16 mouse cellular contexts compared by ENCODE assay signal in the genomic region with DNA sequence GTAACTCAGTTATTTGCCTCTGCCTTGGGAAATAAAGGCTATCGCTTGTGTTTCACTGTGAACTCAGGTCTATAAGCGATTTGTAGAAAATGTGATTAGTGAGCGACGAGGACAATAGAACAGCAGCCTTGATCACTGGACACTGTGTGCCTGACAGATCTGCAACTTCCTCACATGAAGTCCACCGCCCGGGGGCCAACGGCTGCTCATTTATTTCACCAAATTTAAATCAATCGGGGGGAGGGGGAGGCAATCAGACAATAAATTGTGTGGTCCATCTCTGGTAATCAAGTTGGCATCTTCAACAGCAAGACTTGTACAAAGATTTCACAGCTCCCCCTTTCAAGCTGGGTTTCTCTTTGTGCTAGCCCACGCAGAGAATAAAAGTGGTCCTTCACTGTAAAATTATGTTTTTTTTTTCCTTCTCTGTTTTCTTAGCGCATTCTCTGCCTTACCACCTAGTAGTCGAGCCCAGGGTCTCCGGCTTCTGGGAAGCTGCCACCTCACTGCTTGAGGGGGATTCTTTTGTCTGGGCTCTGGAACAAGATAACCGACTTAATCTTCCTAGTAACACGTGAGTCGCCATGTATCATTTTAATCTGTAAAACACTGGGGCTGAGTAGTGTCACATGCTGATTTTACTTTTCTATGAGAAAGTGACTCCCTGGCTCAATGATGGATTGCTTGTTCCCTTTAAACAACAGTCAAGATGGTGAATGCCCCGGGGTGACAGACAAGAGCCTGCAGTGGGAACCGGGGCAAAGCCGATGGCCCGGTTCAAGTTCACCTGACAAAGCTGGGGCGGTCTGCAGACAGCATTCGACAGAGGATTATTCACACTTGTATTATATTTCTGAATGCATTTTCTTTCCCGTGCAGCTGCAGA. TPM values are rescaled to one million over a fixed set of nuclear protein-coding genes. Genes with fewer than 3 reads are reported as not detected.
DNase-seq lines count a peak whose midpoint lies in the region; ATAC-seq lines count a peak whose summit lies in the region.
"Had no signal": no experiment of that assay in that cellular context is flagged by ENCODE, and none has a peak within 500 bp of the region (broad histone marks: within the 10 kb centered on the region; RNA-seq: fewer than 3 reads in every experiment).

No protein-coding gene starts in this region.

- peak; percentile 86 for ATAC-seq in midbrain, embryonic 12.5 days (ENCODE audit: low FRiP score, low read depth)
- ATAC-seq in intestine, embryonic 16.5 days, result no peak

- no peak for DNase-seq in forebrain, embryonic 10.5 days (ENCODE audit: extremely low spot score, low spot score)
- DNase-seq in hindbrain, embryonic 10.5 days (ENCODE audit: low spot score), result peak; percentile 39
- DNase-seq in retina, postnatal 1 day, result peak; percentile 60
- DNase-seq in limb, embryonic 10.5 days (ENCODE audit: low spot score), result no peak
- DNase-seq in kidney, postnatal 14 days, result no peak
- DNase-seq: adrenal gland, adult 8-10 months; gastrocnemius, postnatal 14 days; kidney, postnatal 36 days; lung, adult 2 months had no signal

- peak overlapping the region; percentile 38 for H3K4me2 ChIP-seq in midbrain, embryonic 12.5 days (replicated peaks)
- H3K4me2 ChIP-seq in intestine, embryonic 16.5 days (ENCODE audit: low read depth, low read length), result no peak overlapping the region
- H3K4me2 ChIP-seq: heart, embryonic 15.5 days had no signal

- no peak overlapping the region for H3K9ac ChIP-seq in midbrain, embryonic 12.5 days (replicated peaks)
- H3K9ac ChIP-seq in intestine, embryonic 16.5 days (ENCODE audit: low read depth, low read length), result no peak overlapping the region
- H3K9ac ChIP-seq: heart, embryonic 15.5 days had no signal

- H3K27ac ChIP-seq in forebrain, embryonic 10.5 days, result peak overlapping the region; percentile 66
- peak overlapping the region; percentile 69; the same call in 1 of the 2 replicates for H3K27ac ChIP-seq in hindbrain, embryonic 10.5 days
- H3K27ac ChIP-seq in midbrain, embryonic 12.5 days (replicated peaks), result peak overlapping the region; percentile 46
- H3K27ac ChIP-seq in intestine, embryonic 16.5 days (ENCODE audit: low read length), result no peak overlapping the region
- no peak overlapping the region for H3K27ac ChIP-seq in limb, embryonic 10.5 days
- H3K27ac ChIP-seq: heart, embryonic 15.5 days; left cerebral cortex, adult 2 months had no signal

- no peaks in the 10 kb centered on the region for H3K9me3 ChIP-seq in forebrain, embryonic 10.5 days
- no peaks in the 10 kb centered on the region for H3K9me3 ChIP-seq in hindbrain, embryonic 10.5 days
- no peaks in the 10 kb centered on the region for H3K9me3 ChIP-seq in midbrain, embryonic 12.5 days
- H3K9me3 ChIP-seq in intestine, embryonic 16.5 days (ENCODE audit: control insufficient read depth, low read length), result no peaks in the 10 kb centered on the region
- H3K9me3 ChIP-seq in limb, embryonic 10.5 days (replicated peaks), result no peaks in the 10 kb centered on the region
- H3K9me3 ChIP-seq: heart, embryonic 15.5 days; megakaryocyte, embryonic 14.5 days had no signal

- H3K4me1 ChIP-seq in forebrain, embryonic 10.5 days, result peaks cover 29% of the 10 kb centered on the region
- H3K4me1 ChIP-seq in hindbrain, embryonic 10.5 days (replicated peaks), result peaks cover 28% of the 10 kb centered on the region
- H3K4me1 ChIP-seq in midbrain, embryonic 12.5 days, result peaks cover 20% of the 10 kb centered on the region
- no peaks in the 10 kb centered on the region for H3K4me1 ChIP-seq in intestine, embryonic 16.5 days (ENCODE audit: control insufficient read depth, insufficient read depth, low read length)
- no peaks in the 10 kb centered on the region for H3K4me1 ChIP-seq in limb, embryonic 10.5 days
- H3K4me1 ChIP-seq: heart, embryonic 15.5 days; megakaryocyte, embryonic 14.5 days had no signal

- no peak overlapping the region; the same call in 1 of the 2 replicates for H3K4me3 ChIP-seq in forebrain, embryonic 10.5 days
- H3K4me3 ChIP-seq in hindbrain, embryonic 10.5 days, result no peak overlapping the region
- H3K4me3 ChIP-seq in midbrain, embryonic 12.5 days, result 0 out of 2 replicates have a peak overlapping the region, but pooled peaks have one; percentile 7
- no peak overlapping the region for H3K4me3 ChIP-seq in intestine, embryonic 16.5 days (ENCODE audit: low read length)
- H3K4me3 ChIP-seq in limb, embryonic 10.5 days, result no peak overlapping the region
- H3K4me3 ChIP-seq: heart, embryonic 15.5 days; left cerebral cortex, adult 2 months; megakaryocyte, embryonic 14.5 days had no signal

- 58% methylated on average over 22 of the region's 22 CpGs for WGBS in forebrain, embryonic 10.5 days
- 51% methylated on average over 22 of the region's 22 CpGs for WGBS in hindbrain, embryonic 10.5 days
- 26% methylated on average over 22 of the region's 22 CpGs for WGBS in midbrain, embryonic 12.5 days
- WGBS in intestine, embryonic 16.5 days, result 69% methylated on average over 22 of the region's 22 CpGs
- 83% methylated on average over 22 of the region's 22 CpGs for WGBS in limb, embryonic 10.5 days

- no peaks in the 10 kb centered on the region for H3K36me3 ChIP-seq in forebrain, embryonic 10.5 days (replicated peaks)
- H3K36me3 ChIP-seq in hindbrain, embryonic 10.5 days, result no peaks in the 10 kb centered on the region
- no peaks in the 10 kb centered on the region for H3K36me3 ChIP-seq in midbrain, embryonic 12.5 days
- H3K36me3 ChIP-seq in intestine, embryonic 16.5 days (ENCODE audit: control insufficient read depth, insufficient read depth, low read length), result no peaks in the 10 kb centered on the region
- no peaks in the 10 kb centered on the region for H3K36me3 ChIP-seq in limb, embryonic 10.5 days
- H3K36me3 ChIP-seq: heart, embryonic 15.5 days had no signal

- H3K27me3 ChIP-seq in forebrain, embryonic 10.5 days (ENCODE audit: poor library complexity, severe bottlenecking), result peaks cover 54% of the 10 kb centered on the region
- H3K27me3 ChIP-seq in hindbrain, embryonic 10.5 days (ENCODE audit: insufficient read depth, poor library complexity, severe bottlenecking), result peaks cover 25% of the 10 kb centered on the region
- H3K27me3 ChIP-seq in midbrain, embryonic 12.5 days, result peaks cover 75% of the 10 kb centered on the region
- no peaks in the 10 kb centered on the region for H3K27me3 ChIP-seq in intestine, embryonic 16.5 days (replicated peaks; ENCODE audit: control insufficient read depth, insufficient read depth, low read length)
- 0 out of 2 replicates have a peak, but pooled peaks cover 3% of the 10 kb centered on the region for H3K27me3 ChIP-seq in limb, embryonic 10.5 days (ENCODE audit: low read depth, poor library complexity, severe bottlenecking)

RNA-seq across cellular contexts. Expression of a gene that starts 29.0 kb away (rescaled TPM):
- polyA plus RNA-seq in forebrain, embryonic 10.5 days (2016; fragmentation: Nextera tagmentation; extraction: Ambion mirVana), result 20.2 and 28.0 TPM in 2 replicates
- polyA plus RNA-seq in hindbrain, embryonic 10.5 days (2016; fragmentation: Nextera tagmentation; extraction: Ambion mirVana), result 19.9 and 50.0 TPM in 2 replicates
- 83.0 and 155 TPM in 2 replicates for polyA plus RNA-seq in midbrain, embryonic 12.5 days (2016; fragmentation: Nextera tagmentation; extraction: Ambion mirVana)
- polyA plus RNA-seq in intestine, embryonic 16.5 days (2015; fragmentation: Nextera tagmentation; extraction: Ambion mirVana), result not detected in 2 replicates
- polyA plus RNA-seq in limb, embryonic 10.5 days (2016; fragmentation: Nextera tagmentation; extraction: Ambion mirVana), result 0.13 TPM in 1 of 2 replicates, not detected in the other
- polyA plus RNA-seq: heart, embryonic 15.5 days; intestine, embryonic 14.5 days; lung, adult 2 months; urinary bladder, adult 2 months had no signal

Comparison
In these comparisons a context has a peak if more than half of its experiments do, and no peak if none do; other contexts are left out.
1. DNase-seq: peak in hindbrain, embryonic 10.5 days (single experiment) and retina, postnatal 1 day (single experiment); none in forebrain, embryonic 10.5 days (single experiment), limb, embryonic 10.5 days (single experiment) and kidney, postnatal 14 days (single experiment).
2. H3K27ac ChIP-seq: peak in forebrain, embryonic 10.5 days (single experiment), hindbrain, embryonic 10.5 days (single experiment) and midbrain, embryonic 12.5 days (single experiment); none in intestine, embryonic 16.5 days (single experiment) and limb, embryonic 10.5 days (single experiment).
3. RNA of a gene that starts 29.0 kb away (polyA plus RNA-seq): 83.0 to 155 TPM in midbrain, embryonic 12.5 days, 19.9 to 50.0 TPM in hindbrain, embryonic 10.5 days and 20.2 to 28.0 TPM in forebrain, embryonic 10.5 days; 0.13 TPM in limb, embryonic 10.5 days and not detected in intestine, embryonic 16.5 days; every median in the first group is over 10 times any median in the second.